9 mouse cellular contexts compared by ENCODE assay signal in the genomic region with DNA sequence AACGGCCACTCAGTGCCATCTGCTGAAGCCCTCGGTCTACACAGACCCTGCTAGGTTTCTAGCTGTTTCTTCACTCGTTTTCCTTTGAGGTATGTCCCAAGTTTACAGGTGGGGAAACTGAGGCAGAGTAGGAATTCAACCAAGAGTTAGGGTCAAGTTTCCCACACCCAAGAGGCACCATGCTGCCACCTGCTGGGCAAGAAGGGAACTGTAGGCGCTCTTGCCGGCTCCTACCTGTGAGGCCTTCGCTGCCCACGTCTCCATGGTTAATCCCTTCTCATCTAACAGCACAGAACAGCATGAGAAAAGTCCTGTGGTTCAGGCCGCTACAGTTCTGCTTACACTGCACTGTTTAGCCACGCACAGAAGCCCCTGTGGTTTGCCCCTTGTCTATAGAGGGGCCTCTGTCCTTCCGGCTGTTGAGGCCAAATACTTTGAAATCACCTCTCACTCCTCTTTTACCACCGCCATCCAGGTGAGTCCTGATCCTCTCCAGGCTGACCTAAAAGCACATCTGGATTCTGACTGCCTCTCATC. TPM values are rescaled to one million over a fixed set of nuclear protein-coding genes. Genes with fewer than 3 reads are reported as not detected.
DNase-seq lines count a peak whose midpoint lies in the region; ATAC-seq and TF ChIP-seq lines count a peak whose summit lies in the region.
"Had no signal": no experiment of that assay in that cellular context is flagged by ENCODE, and none has a peak within 500 bp of the region (broad histone marks: within the 10 kb centered on the region; RNA-seq: fewer than 3 reads in every experiment).

No protein-coding gene starts in this region.

- 34% methylated on average over 11 of the region's 11 CpGs for WGBS in hindbrain, embryonic 14.5 days
- 33% methylated on average over 11 of the region's 11 CpGs for WGBS in hindbrain, embryonic 16.5 days

- H3K4me3 ChIP-seq in hindbrain, embryonic 14.5 days (replicated peaks; ENCODE audit: low read length): no peak overlapping the region
- no peak overlapping the region for H3K4me3 ChIP-seq in hindbrain, embryonic 16.5 days (ENCODE audit: low read length)
- H3K4me3 ChIP-seq in E14TG2a.4 (replicated peaks; ENCODE audit: low read length): no peak overlapping the region
- no peak overlapping the region for H3K4me3 ChIP-seq in gastrocnemius, adult 2 months
- H3K4me3 ChIP-seq: limb, embryonic 13.5 days had no signal

- no peaks in the 10 kb centered on the region for H3K4me1 ChIP-seq in hindbrain, embryonic 14.5 days (replicated peaks; ENCODE audit: control insufficient read depth, insufficient read depth, low read length)
- H3K4me1 ChIP-seq in hindbrain, embryonic 16.5 days (ENCODE audit: control insufficient read depth, insufficient read depth, low read depth, low read length): peaks cover 2% of the 10 kb centered on the region
- peaks cover 15% of the 10 kb centered on the region for H3K4me1 ChIP-seq in E14TG2a.4 (replicated peaks; ENCODE audit: low read depth, low read length)

- TF ChIP-seq CTCF in E14TG2a.4 (conservative IDR thresholded peaks at IDR 0.05; ENCODE audit: low read length): peak; percentile 99
- no peak; the same call in none of the 2 replicates for TF ChIP-seq CTCF in gastrocnemius, adult 2 months (IDR thresholded peaks at IDR 0.05)

- H3K9me3 ChIP-seq in hindbrain, embryonic 14.5 days (ENCODE audit: control insufficient read depth, low read length): no peaks in the 10 kb centered on the region
- no peaks in the 10 kb centered on the region for H3K9me3 ChIP-seq in hindbrain, embryonic 16.5 days (ENCODE audit: control insufficient read depth, low read length)
- H3K9me3 ChIP-seq in E14TG2a.4 (ENCODE audit: low read length): no peaks in the 10 kb centered on the region
- H3K9me3 ChIP-seq: limb, embryonic 13.5 days had no signal

- H3K4me2 ChIP-seq in hindbrain, embryonic 14.5 days (replicated peaks): no peak overlapping the region
- H3K4me2 ChIP-seq in hindbrain, embryonic 16.5 days (ENCODE audit: low read length): no peak overlapping the region
- H3K4me2 ChIP-seq: limb, embryonic 13.5 days had no signal

- no peak for ATAC-seq in hindbrain, embryonic 14.5 days (ENCODE audit: low FRiP score)
- no peak for ATAC-seq in hindbrain, embryonic 16.5 days

- H3K27me3 ChIP-seq in hindbrain, embryonic 14.5 days (ENCODE audit: control insufficient read depth, insufficient read depth, low read length): no peaks in the 10 kb centered on the region
- no peaks in the 10 kb centered on the region for H3K27me3 ChIP-seq in hindbrain, embryonic 16.5 days (replicated peaks; ENCODE audit: control insufficient read depth, insufficient read depth, low read length)
- peaks cover 5% of the 10 kb centered on the region; the same call in 1 of the 2 replicates for H3K27me3 ChIP-seq in E14TG2a.4 (ENCODE audit: insufficient read depth, low read length)
- H3K27me3 ChIP-seq: limb, embryonic 13.5 days had no signal

- intact Hi-C loops in gastrocnemius, adult 2 months (cut with DNase I): loop anchor here (5.0 kb wide), 1 partner anchor 301 kb away; no protein-coding TSS in a partner anchor
- intact Hi-C loops in left cerebral cortex, postnatal 25 days (cut with DNase I): loop anchor here (2.0 kb wide), 1 partner anchor 295 kb away; no protein-coding TSS in a partner anchor

- H3K27ac ChIP-seq in hindbrain, embryonic 14.5 days: no peak overlapping the region
- no peak overlapping the region for H3K27ac ChIP-seq in hindbrain, embryonic 16.5 days (ENCODE audit: low read depth, low read length)
- peak overlapping the region; percentile 67; the same call in 1 of the 2 replicates for H3K27ac ChIP-seq in gastrocnemius, adult 2 months
- H3K27ac ChIP-seq: limb, embryonic 13.5 days had no signal

- H3K36me3 ChIP-seq in hindbrain, embryonic 14.5 days (replicated peaks; ENCODE audit: control insufficient read depth, insufficient read depth): no peaks in the 10 kb centered on the region
- no peaks in the 10 kb centered on the region for H3K36me3 ChIP-seq in hindbrain, embryonic 16.5 days (ENCODE audit: control insufficient read depth, insufficient read depth, low read length)
- H3K36me3 ChIP-seq in E14TG2a.4 (ENCODE audit: insufficient read depth, low read length): no peaks in the 10 kb centered on the region
- H3K36me3 ChIP-seq: limb, embryonic 13.5 days had no signal

- H3K9ac ChIP-seq in hindbrain, embryonic 14.5 days: no peak overlapping the region
- H3K9ac ChIP-seq in hindbrain, embryonic 16.5 days (ENCODE audit: low read depth, low read length): no peak overlapping the region
- H3K9ac ChIP-seq: limb, embryonic 13.5 days had no signal

- DNase-seq in hindbrain, embryonic 14.5 days (ENCODE audit: low spot score): peak; percentile 72
- DNase-seq in c-Kit-negative CD71-positive TER-119-positive erythroid progenitor cells, embryonic 14.5 days (ENCODE audit: low read depth, low spot score): peak; percentile 30
- DNase-seq in gastrocnemius, adult 2 months: peak; percentile 71
- DNase-seq in left cerebral cortex, postnatal 25 days (ENCODE audit: low spot score in 2 of 2): peak; percentile 45 to 55
- DNase-seq in retina, adult 2 months (ENCODE audit: low read depth, low spot score): peak; percentile 28
- peak; percentile 86 for DNase-seq in thymus, postnatal 4 days

RNA-seq across cellular contexts. Expression of a gene that starts 33.1 kb away (rescaled TPM):
- polyA plus RNA-seq in hindbrain, embryonic 14.5 days (2014; fragmentation: Nextera tagmentation; extraction: Ambion mirVana): 0.47 and 0.57 TPM in 2 replicates
- polyA plus RNA-seq in hindbrain, embryonic 16.5 days (2015; fragmentation: Nextera tagmentation; extraction: Ambion mirVana): 0.70 and 0.74 TPM in 2 replicates
- total RNA-seq in gastrocnemius, adult 2 months (2021): 1 to 10 TPM; 1.2 to 1.9 TPM
- under 1 TPM; 0.09 to 0.55 TPM for total RNA-seq in left cerebral cortex, postnatal 25 days (2021)

RNA-seq across cellular contexts. Expression of a gene that starts 55.3 kb away (rescaled TPM):
- polyA plus RNA-seq in hindbrain, embryonic 14.5 days (2014; fragmentation: Nextera tagmentation; extraction: Ambion mirVana): not detected in 2 replicates
- polyA plus RNA-seq in hindbrain, embryonic 16.5 days (2015; fragmentation: Nextera tagmentation; extraction: Ambion mirVana): not detected in 2 replicates
- not detected for total RNA-seq in gastrocnemius, adult 2 months (2021)
- not detected for total RNA-seq in left cerebral cortex, postnatal 25 days (2021)
- polyA plus RNA-seq: limb, embryonic 13.5 days had no signal

Comparison
In these comparisons a context has a peak if more than half of its experiments do, and no peak if none do; other contexts are left out.
1. DNase-seq: peak in every context shown above with its lines; median percentile 86 in thymus, postnatal 4 days; 72 in hindbrain, embryonic 14.5 days; 71 in gastrocnemius, adult 2 months; 50 in left cerebral cortex, postnatal 25 days; 30 in c-Kit-negative CD71-positive TER-119-positive erythroid progenitor cells, embryonic 14.5 days; 28 in retina, adult 2 months.